ENCODE assay signal across 25 mouse cellular contexts in genomic region chr1:154113291-154114050, GRCm38 (mm10).
DNase-seq lines count a peak whose midpoint lies in the region; ATAC-seq and TF ChIP-seq lines count a peak whose summit lies in the region.
"Had no signal": no experiment of that assay in that cellular context is flagged by ENCODE, and none has a peak within 500 bp of the region (broad histone marks: within the 10 kb centered on the region; RNA-seq: fewer than 3 reads in every experiment).

No protein-coding gene starts in this region.

- H3K27me3 ChIP-seq in stomach, embryonic 16.5 days (ENCODE audit: control insufficient read depth, insufficient read depth, low read length) = no peaks in the 10 kb centered on the region
- H3K27me3 ChIP-seq: heart, embryonic 15.5 days; limb, embryonic 12.5 days had no signal

- intact Hi-C loops in heart, postnatal 25 days (cut with DNase I) = no loop called here
- intact Hi-C loops in left cerebral cortex, adult 2 months (cut with DNase I) = no loop called here

- H3K27ac ChIP-seq in left cerebral cortex, adult 2 months = peak overlapping the region; percentile 66
- peak overlapping the region; percentile 79 for H3K27ac ChIP-seq in stomach, embryonic 16.5 days (ENCODE audit: low read length)
- H3K27ac ChIP-seq: forebrain, embryonic 10.5 days; heart, embryonic 15.5 days; limb, embryonic 12.5 days; macrophage; midbrain, embryonic 10.5 days had no signal

- ATAC-seq in stomach, embryonic 16.5 days (ENCODE audit: insufficient read depth, low FRiP score) = no peak
- ATAC-seq: CD4-positive, CD25-positive, alpha-beta regulatory T cell, adult 4 months; liver, postnatal 0 days had no signal

- no peaks in the 10 kb centered on the region for H3K9me3 ChIP-seq in stomach, embryonic 16.5 days (replicated peaks; ENCODE audit: control insufficient read depth, low read length)
- H3K9me3 ChIP-seq: forebrain, embryonic 10.5 days; heart, embryonic 15.5 days; limb, embryonic 12.5 days; midbrain, embryonic 10.5 days had no signal

- TF ChIP-seq CTCF in left cerebral cortex, adult 2 months (IDR thresholded peaks at IDR 0.05) = no peak

- peak; percentile 86 for DNase-seq in heart, adult 11 months
- no peak for DNase-seq in heart, postnatal 25 days (ENCODE audit: low spot score)
- DNase-seq in left cerebral cortex, adult 2 months (ENCODE audit: extremely low spot score in 1 of 2, low spot score in 2 of 2) = no peak
- no peak for DNase-seq in left cerebral cortex, adult 8-10 months (ENCODE audit: low spot score in 2 of 2)
- DNase-seq in forelimb bud, embryonic 11.5 days (ENCODE audit: low read depth, low spot score) = peak; percentile 47
- no peak for DNase-seq in urinary bladder, postnatal 36 days (ENCODE audit: low spot score in 2 of 2)
- DNase-seq in MN1 (ENCODE audit: low spot score) = no peak
- DNase-seq: adrenal gland, postnatal 25 days; cerebellum, adult 8-10 months; cerebellum, postnatal 36 days; gastrocnemius, postnatal 36 days; kidney, adult 8-10 months; kidney, postnatal 14 days; layer of hippocampus, adult 9-11 months; liver, postnatal 0 days; right cerebral cortex, postnatal 14 days; thymus, postnatal 25 days had no signal

- peaks cover 15% of the 10 kb centered on the region for H3K4me1 ChIP-seq in stomach, embryonic 16.5 days (ENCODE audit: control insufficient read depth, insufficient read depth, low read length)

- no peaks in the 10 kb centered on the region for H3K36me3 ChIP-seq in stomach, embryonic 16.5 days (ENCODE audit: control insufficient read depth, insufficient read depth, low read length)
- H3K36me3 ChIP-seq: forebrain, embryonic 10.5 days; heart, embryonic 15.5 days; limb, embryonic 12.5 days; midbrain, embryonic 10.5 days had no signal

- H3K4me2 ChIP-seq in stomach, embryonic 16.5 days (ENCODE audit: low read depth, low read length) = no peak overlapping the region
- H3K4me2 ChIP-seq: heart, embryonic 15.5 days; limb, embryonic 12.5 days; liver, embryonic 11.5 days had no signal

- H3K4me3 ChIP-seq in left cerebral cortex, adult 2 months = no peak overlapping the region
- H3K4me3 ChIP-seq in stomach, embryonic 16.5 days (replicated peaks; ENCODE audit: low read length) = no peak overlapping the region
- H3K4me3 ChIP-seq: forebrain, embryonic 10.5 days; heart, embryonic 15.5 days; limb, embryonic 12.5 days; midbrain, embryonic 10.5 days had no signal

- WGBS in stomach, embryonic 16.5 days = 71% methylated on average over 12 of the region's 12 CpGs

- no peak overlapping the region for H3K9ac ChIP-seq in stomach, embryonic 16.5 days (ENCODE audit: low read length)
- H3K9ac ChIP-seq: heart, embryonic 15.5 days; limb, embryonic 12.5 days; liver, postnatal 0 days had no signal

Comparison
In these comparisons a context has a peak if more than half of its experiments do, and no peak if none do; other contexts are left out.
1. DNase-seq: peak in heart, adult 11 months (single experiment) and forelimb bud, embryonic 11.5 days (single experiment); none in heart, postnatal 25 days (single experiment), left cerebral cortex, adult 2 months (0 of 2), left cerebral cortex, adult 8-10 months (0 of 2), urinary bladder, postnatal 36 days (0 of 2) and MN1 (single experiment).